Mouse (Mus musculus): ENCODE measurements around the gene Gm28047. TPM values are rescaled to one million over a fixed set of nuclear protein-coding genes. Genes with fewer than 3 reads are reported as not detected.

Gm28047 gene
- polyA plus RNA-seq, 1 experiment from 2014 or later, result not detected

DNA sequence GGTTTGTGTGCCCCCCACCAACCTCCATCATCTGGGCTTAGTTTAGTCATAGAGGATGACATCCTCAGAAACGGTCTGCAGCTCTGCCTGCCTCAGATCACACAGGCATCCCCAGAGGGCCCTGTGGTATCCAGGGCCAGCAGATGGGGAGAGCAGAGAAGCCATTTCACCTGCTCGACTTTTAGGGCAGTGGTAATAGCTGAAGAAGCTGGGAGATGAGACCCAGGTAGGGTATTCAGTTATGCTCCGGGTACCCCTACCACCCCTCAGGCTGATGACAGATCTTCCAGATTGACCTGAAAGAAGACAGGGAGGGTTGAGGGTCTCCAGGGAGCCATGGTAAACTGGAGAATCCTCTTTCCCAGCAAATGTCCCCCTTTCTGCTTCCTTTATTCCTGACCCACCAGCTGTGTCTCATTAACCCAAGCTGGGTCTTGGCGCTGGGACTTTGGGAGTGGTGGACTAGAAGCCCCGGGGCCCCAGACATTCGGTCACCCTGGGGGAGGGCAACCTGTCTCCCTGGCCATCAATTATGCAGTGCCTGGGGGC is 113.5 kb downstream of the Gm28047 start:
- no peaks in the 10 kb centered on the region for H3K36me3 ChIP-seq
- H3K27me3 ChIP-seq, result no peaks in the 10 kb centered on the region
- H3K4me3 ChIP-seq, result peak overlapping the region; percentile 64
- no peaks in the 10 kb centered on the region for H3K9me3 ChIP-seq
- no peak for ATAC-seq (ENCODE audit: insufficient number of reproducible peaks, low FRiP score, low TSS enrichment, low read depth)
- peak overlapping the region; percentile 82 for H3K27ac ChIP-seq
- H3K4me1 ChIP-seq, result peaks cover 42% of the 10 kb centered on the region
- peak overlapping the region; percentile 87 for H3K4me2 ChIP-seq
- WGBS, result 10% methylated on average over 6 of the region's 6 CpGs
- peak overlapping the region; percentile 1; the same call in 1 of the 2 replicates for H3K9ac ChIP-seq

DNA sequence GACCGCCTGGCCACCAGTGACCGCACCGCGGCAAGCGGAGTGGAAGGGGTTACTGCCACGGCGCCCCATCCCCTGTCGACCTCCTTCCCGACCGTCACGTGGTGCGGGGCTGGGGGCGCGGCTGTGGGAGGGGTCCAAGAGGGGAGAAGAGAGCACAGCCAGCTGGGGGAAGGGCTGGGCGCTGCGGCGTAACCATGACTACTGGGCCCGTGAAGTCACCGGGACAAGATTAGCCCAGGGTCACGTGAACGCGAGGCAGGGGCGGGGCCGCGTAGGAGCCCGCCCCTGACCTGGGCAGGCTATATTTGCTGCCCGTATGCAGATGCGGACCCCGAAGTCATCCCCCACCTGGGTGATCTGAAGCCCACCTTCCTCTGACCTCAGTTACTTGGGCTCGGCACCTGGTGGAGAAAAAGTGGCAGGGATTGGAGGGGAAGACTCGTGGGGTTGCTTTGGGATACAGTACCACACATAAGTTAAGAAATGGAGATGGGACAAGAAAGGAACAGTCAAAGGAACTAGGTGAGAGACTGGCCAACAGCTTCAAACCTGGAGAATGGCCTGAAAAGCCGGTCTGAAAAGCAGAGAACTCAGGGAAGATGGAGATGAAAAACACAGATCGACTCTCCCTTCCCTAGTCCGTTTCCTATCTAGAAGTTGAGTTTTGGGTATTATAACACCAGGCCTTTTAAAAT is 114.1 kb downstream of the Gm28047 start:
- WGBS, result 2% methylated on average over 34 of the region's 34 CpGs
- peaks cover 36% of the 10 kb centered on the region for H3K4me1 ChIP-seq
- ATAC-seq (ENCODE audit: insufficient number of reproducible peaks, low FRiP score, low TSS enrichment, low read depth), result peak; percentile 92

GRCm38 (mm10) chr15:102510110-102510509 is 114.8 kb downstream of the Gm28047 start:
- Histone ChIP-seq H3K27ac (peak overlapping the region; percentile 82), H3K9ac (peak overlapping the region; percentile 59), H3K4me1 (peaks cover 33% of the 10 kb centered on the region), H3K27me3 (no peaks in the 10 kb centered on the region), H3K9me3 (no peaks in the 10 kb centered on the region), H3K36me3 (peaks cover 1% of the 10 kb centered on the region; the same call in 1 of the 2 replicates), H3K4me3 (peak overlapping the region; percentile 64), H3K4me2 (peak overlapping the region; percentile 87)
- 4% methylated on average over 9 of the region's 9 CpGs for WGBS
- peak; percentile 46; the same call in 1 of the 2 replicates for ATAC-seq (ENCODE audit: insufficient number of reproducible peaks, low FRiP score, low TSS enrichment, low read depth)

More for the DNA sequence above, 114.1 kb downstream of the Gm28047 start:
- H3K4me2 ChIP-seq, result peak overlapping the region; percentile 87
- H3K36me3 ChIP-seq, result no peaks in the 10 kb centered on the region
- H3K27ac ChIP-seq, result peak overlapping the region; percentile 82
- peak overlapping the region; percentile 59 for H3K9ac ChIP-seq
- peak overlapping the region; percentile 64 for H3K4me3 ChIP-seq
- no peaks in the 10 kb centered on the region for H3K9me3 ChIP-seq
- no peaks in the 10 kb centered on the region for H3K27me3 ChIP-seq

DNA sequence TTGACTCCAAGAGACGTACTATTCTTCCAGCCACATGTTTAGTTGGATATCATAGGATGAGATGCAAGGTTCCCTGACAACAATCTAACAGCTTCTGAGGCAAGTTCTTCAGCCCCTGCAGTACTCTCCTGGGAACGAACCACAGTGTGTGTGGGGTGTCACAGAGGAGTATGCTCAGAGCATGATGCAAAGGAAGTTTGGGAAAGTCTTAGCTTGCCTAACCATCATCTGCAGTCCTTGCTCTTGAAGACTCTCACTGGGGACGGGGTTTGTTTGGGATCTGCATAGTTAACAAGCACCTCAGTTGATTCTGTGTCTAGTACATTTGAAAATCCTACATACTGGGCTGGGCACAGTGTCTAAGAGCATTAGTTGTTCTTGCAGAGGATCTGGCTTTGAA is 116.5 kb downstream of the Gm28047 start:
- no peak for ATAC-seq (ENCODE audit: insufficient number of reproducible peaks, low FRiP score, low TSS enrichment, low read depth)
- no peak overlapping the region for H3K27ac ChIP-seq
- no peak overlapping the region for H3K4me2 ChIP-seq
- 82% methylated on average over 3 of the region's 3 CpGs for WGBS
- no peak overlapping the region for H3K9ac ChIP-seq
- H3K9me3 ChIP-seq, result no peaks in the 10 kb centered on the region
- no peaks in the 10 kb centered on the region for H3K27me3 ChIP-seq
- peaks cover 32% of the 10 kb centered on the region for H3K4me1 ChIP-seq
- H3K36me3 ChIP-seq, result peaks cover 19% of the 10 kb centered on the region
- H3K4me3 ChIP-seq, result no peak overlapping the region

DNA sequence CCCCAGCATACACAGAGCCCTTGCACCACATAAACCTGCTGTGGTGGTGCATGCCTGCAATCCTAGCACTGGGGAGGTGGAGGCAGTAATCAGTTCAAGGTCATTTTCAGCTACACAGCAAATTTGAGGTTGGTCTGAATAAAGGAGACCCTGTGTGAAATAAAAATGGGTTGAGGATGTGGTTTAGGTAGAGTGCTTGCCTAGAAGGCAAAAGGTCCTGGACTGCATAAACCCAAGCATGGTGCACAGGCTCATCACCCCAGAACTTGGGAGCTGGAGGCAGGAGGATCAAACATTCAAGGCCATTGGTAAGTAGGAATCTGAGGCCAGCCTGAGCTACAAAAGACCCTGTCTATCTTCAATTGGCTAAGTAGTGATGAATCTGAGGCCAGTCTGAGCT is 117.3 kb downstream of the Gm28047 start:
- no peaks in the 10 kb centered on the region for H3K9me3 ChIP-seq
- peaks cover 30% of the 10 kb centered on the region for H3K4me1 ChIP-seq

GRCm38 (mm10) chr15:102506864-102507263 is 118.0 kb downstream of the Gm28047 start:
- Histone ChIP-seq H3K36me3 (peaks cover 33% of the 10 kb centered on the region), H3K27ac (no peak overlapping the region; the same call in 1 of the 2 replicates), H3K9ac (no peak overlapping the region), H3K27me3 (no peaks in the 10 kb centered on the region), H3K4me1 (peaks cover 23% of the 10 kb centered on the region), H3K9me3 (no peaks in the 10 kb centered on the region), H3K4me2 (no peak overlapping the region), H3K4me3 (no peak overlapping the region)
- no peak for ATAC-seq (ENCODE audit: insufficient number of reproducible peaks, low FRiP score, low TSS enrichment, low read depth)
- 78% methylated on average over 1 of the region's 1 CpGs for WGBS

More for the DNA sequence above, 117.3 kb downstream of the Gm28047 start:
- Histone ChIP-seq H3K36me3 (peaks cover 26% of the 10 kb centered on the region), H3K4me3 (no peak overlapping the region), H3K27ac (no peak overlapping the region), H3K4me2 (no peak overlapping the region), H3K9ac (no peak overlapping the region), H3K27me3 (no peaks in the 10 kb centered on the region)
- ATAC-seq (ENCODE audit: insufficient number of reproducible peaks, low FRiP score, low TSS enrichment, low read depth), result no peak

GRCm38 (mm10) chr15:102506464-102506830 is 118.4 kb downstream of the Gm28047 start:
- Histone ChIP-seq H3K9me3 (no peaks in the 10 kb centered on the region), H3K4me1 (peaks cover 19% of the 10 kb centered on the region), H3K27me3 (no peaks in the 10 kb centered on the region), H3K36me3 (peaks cover 38% of the 10 kb centered on the region), H3K4me2 (no peak overlapping the region), H3K4me3 (no peak overlapping the region), H3K27ac (no peak overlapping the region), H3K9ac (no peak overlapping the region)
- no peak for ATAC-seq (ENCODE audit: insufficient number of reproducible peaks, low FRiP score, low TSS enrichment, low read depth)
- 38% methylated on average over 2 of the region's 2 CpGs for WGBS

DNA sequence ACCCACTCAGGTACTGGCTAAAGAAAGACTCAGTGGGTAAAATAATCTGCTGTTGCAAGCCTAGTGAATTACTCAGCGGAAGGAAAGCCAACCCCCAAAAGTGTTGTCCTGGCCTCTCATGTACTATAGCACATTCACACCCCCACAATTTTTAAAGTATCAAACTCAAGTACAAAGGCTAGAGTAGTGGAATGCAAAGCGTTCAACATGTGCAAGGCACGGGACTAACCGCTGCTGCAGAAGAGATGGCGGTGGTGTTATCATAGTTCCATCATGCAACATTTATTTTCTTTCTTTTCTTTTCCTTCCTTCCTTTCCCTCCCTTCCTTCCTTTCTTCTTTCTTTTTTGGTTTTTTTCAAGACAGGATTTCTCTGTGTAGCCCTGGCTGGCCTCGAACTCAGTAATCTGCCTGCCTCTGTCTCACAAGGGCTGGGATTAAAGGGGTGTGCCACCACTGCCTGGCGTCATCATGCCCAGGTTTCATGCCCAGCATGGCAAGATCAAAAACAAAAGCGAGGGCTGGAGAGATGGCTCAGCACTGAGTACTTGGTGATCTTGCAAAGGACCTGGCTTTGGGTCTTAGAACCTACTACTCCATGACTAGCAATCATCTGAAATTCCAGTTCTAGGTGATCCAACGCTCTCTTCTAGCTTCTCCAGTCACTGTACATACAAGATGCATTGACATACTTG is 119.0 kb downstream of the Gm28047 start:
- no peaks in the 10 kb centered on the region for H3K9me3 ChIP-seq
- no peak overlapping the region for H3K4me2 ChIP-seq
- no peak overlapping the region for H3K9ac ChIP-seq
- peaks cover 13% of the 10 kb centered on the region for H3K4me1 ChIP-seq
- peaks cover 43% of the 10 kb centered on the region for H3K36me3 ChIP-seq
- ATAC-seq (ENCODE audit: insufficient number of reproducible peaks, low FRiP score, low TSS enrichment, low read depth), result no peak
- no peak overlapping the region for H3K4me3 ChIP-seq
- no peaks in the 10 kb centered on the region for H3K27me3 ChIP-seq
- H3K27ac ChIP-seq, result no peak overlapping the region
- 83% methylated on average over 9 of the region's 9 CpGs for WGBS

DNA sequence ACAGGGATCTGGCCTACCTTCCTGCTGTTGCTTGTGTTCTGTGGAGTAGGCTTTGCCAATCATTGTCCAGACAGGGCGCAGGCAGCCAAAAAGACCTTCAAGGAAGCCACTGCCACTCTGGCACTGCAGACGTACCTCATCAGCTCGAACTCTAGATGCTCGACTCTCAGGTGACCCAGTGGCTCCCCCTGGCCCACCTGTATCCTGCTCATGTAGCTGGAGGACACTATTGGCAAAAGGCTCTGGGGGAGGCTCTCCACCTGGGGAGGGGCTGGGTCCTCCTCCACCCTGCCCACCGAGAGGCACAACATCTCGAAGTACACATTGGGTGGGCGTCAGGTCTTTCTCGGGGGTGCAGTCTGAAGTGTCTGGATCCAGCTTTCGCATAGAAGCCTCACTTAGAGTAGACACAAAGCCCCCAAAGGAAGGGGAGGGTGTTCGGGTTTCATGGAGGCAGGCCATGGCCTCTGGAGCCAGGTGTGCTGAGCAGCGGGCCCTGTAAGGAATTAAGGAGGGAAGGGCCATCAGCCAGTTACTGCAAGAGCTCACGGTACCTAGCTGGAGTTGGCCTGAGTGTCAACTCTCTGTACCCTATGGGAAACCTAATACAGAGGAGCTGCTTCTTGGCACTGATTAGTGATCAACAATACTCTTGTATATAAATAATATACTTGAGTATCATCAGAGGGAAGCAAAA is 119.6 kb downstream of the Gm28047 start:
- H3K36me3 ChIP-seq, result peaks cover 50% of the 10 kb centered on the region
- no peak overlapping the region for H3K4me3 ChIP-seq
- no peak overlapping the region for H3K4me2 ChIP-seq
- H3K27me3 ChIP-seq, result no peaks in the 10 kb centered on the region
- ATAC-seq (ENCODE audit: insufficient number of reproducible peaks, low FRiP score, low TSS enrichment, low read depth), result no peak
- H3K4me1 ChIP-seq, result peaks cover 10% of the 10 kb centered on the region
- no peak overlapping the region for H3K9ac ChIP-seq
- H3K9me3 ChIP-seq, result no peaks in the 10 kb centered on the region
- H3K27ac ChIP-seq, result no peak overlapping the region
- 62% methylated on average over 12 of the region's 12 CpGs for WGBS

- Histone ChIP-seq H3K36me3 (peaks cover 60% of the 10 kb centered on the region), H3K9me3 (no peaks in the 10 kb centered on the region), H3K27me3 (no peaks in the 10 kb centered on the region), H3K4me1 (0 out of 2 replicates have a peak, but pooled peaks cover 3% of the 10 kb centered on the region), H3K4me3 (no peak overlapping the region), H3K4me2 (no peak overlapping the region), H3K9ac (no peak overlapping the region), H3K27ac (no peak overlapping the region)
- ATAC-seq (ENCODE audit: insufficient number of reproducible peaks, low FRiP score, low TSS enrichment, low read depth), result no peak
- WGBS, result 86% methylated on average over 9 of the region's 9 CpGs
Measured at GRCm38 (mm10) chr15:102503924-102504782, 120.7 kb downstream of the Gm28047 start.

GRCm38 (mm10) chr15:102503447-102503846 is 121.4 kb downstream of the Gm28047 start, which contains the start of gene Gm10337:
Gene Gm10337, plus strand, starts transcription at chr15:102503722.
- peaks cover 64% of the 10 kb centered on the region for H3K36me3 ChIP-seq
- no peaks in the 10 kb centered on the region for H3K27me3 ChIP-seq
- no peak within 1 kb of the TSS for H3K4me3 ChIP-seq
- 0 out of 2 replicates have a peak, but pooled peaks cover 3% of the 10 kb centered on the region for H3K4me1 ChIP-seq
- ATAC-seq (ENCODE audit: insufficient number of reproducible peaks, low FRiP score, low TSS enrichment, low read depth), result no peak
- no peak within 1 kb of the TSS for H3K4me2 ChIP-seq
- H3K9me3 ChIP-seq, result no peaks in the 10 kb centered on the region
- WGBS, result 79% methylated on average over 1 of the region's 1 CpGs
- H3K27ac ChIP-seq, result no peak within 1 kb of the TSS
- no peak within 1 kb of the TSS for H3K9ac ChIP-seq

Measured in limb, embryonic 15.5 days (tissue).